Mouse (Mus musculus) hindbrain, postnatal 0 days (tissue): ENCODE results near the gene 4930595D18Rik. TPM values are rescaled to one million over a fixed set of nuclear protein-coding genes. Genes with fewer than 3 reads are reported as not detected.

ENCODE experiments used
- ATAC-seq: fragments of 200-750 bp; cut with Nextera tagmentation; 2 replicates; pipeline ENCODE4 v1.8.0; 2017; ENCODE audit warnings: mild to moderate bottlenecking, moderate TSS enrichment, moderate library complexity
- DNase-seq: peaks from one replicate; pipeline ENCODE4 v3.0.0-alpha.2; 2015; ENCODE audit warnings: low spot score
- H3K27ac ChIP-seq: fragments of 300-500 bp; sonication (generic); 2 replicates; pipeline ENCODE4 v1.5.1; 2014; ENCODE audit warnings: mild to moderate bottlenecking
- H3K27me3 ChIP-seq: fragments of 300-500 bp; sonication (generic); 2 replicates; pipeline ENCODE4 v1.6.1; 2014; ENCODE audit warnings: low read length, mixed read lengths; ENCODE audit not compliant: insufficient read depth
- H3K36me3 ChIP-seq: fragments of 300-500 bp; sonication (generic); 2 replicates; pipeline ENCODE4 v1.6.1; 2014; ENCODE audit warnings: low read length, mixed read lengths; ENCODE audit not compliant: insufficient read depth
- H3K4me1 ChIP-seq: fragments of 300-500 bp; sonication (generic); 2 replicates; pipeline ENCODE4 v1.6.1; 2014; ENCODE audit warnings: antibody characterized with exemption, low read length, mixed read lengths; ENCODE audit not compliant: insufficient read depth
- H3K4me2 ChIP-seq: fragments of 300-500 bp; sonication (generic); 2 replicates; pipeline ENCODE4 v1.6.1; 2014; ENCODE audit warnings: low read depth, mild to moderate bottlenecking, low read length, moderate library complexity, mixed read lengths
- H3K4me3 ChIP-seq: fragments of 300-500 bp; sonication (generic); 2 replicates; pipeline ENCODE4 v1.5.1; 2014; ENCODE audit warnings: low read length
- H3K9ac ChIP-seq: fragments of 300-500 bp; sonication (generic); replicated peaks from 2 replicates; pipeline ENCODE4 v1.6.1; 2014; ENCODE audit warnings: mild to moderate bottlenecking, low read length, moderate library complexity, mixed read lengths
- H3K9me3 ChIP-seq: fragments of 300-500 bp; sonication (generic); 2 replicates; pipeline ENCODE4 v1.6.1; 2016; ENCODE audit warnings: low read length, mixed read lengths
- CTCF ChIP-seq: IDR thresholded peaks from 2 replicates; pipeline ENCODE4 v1.5.1; 2016; ENCODE audit warnings: antibody characterized with exemption, control low read depth, low read depth
- WGBS: fragments of 180-500 bp; shearing (Covaris S2); extraction: QIAGEN DNeasy Blood & Tissue Kit; methylation state at CpG from one replicate; pipeline ENCODE4 v1.1.7; 2014; 5-methylcytosine and 5-hydroxymethylcytosine counted together
- polyA plus RNA-seq: library from polyadenylated mRNA; unstranded; fragments of >200 nt; fragmentation: Nextera tagmentation; extraction: Ambion mirVana; gene quantifications from 2 replicates; pipeline ENCODE4 v1.2.1, GENCODE M21; 2015
- total RNA-seq: library from RNA; depleted of rRNA; stranded (reverse); fragments of >200 nt; gene quantifications from 2 replicates; pipeline ENCODE4 v1.2.3, GENCODE M21; 2014

Gene 4930595D18Rik
- total and polyA plus RNA-seq, 2 experiments from 2014 or later: not detected

GRCm38 (mm10) chr12:111190891-111191290 is 6.6 kb upstream of the 4930595D18Rik start:
- Histone ChIP-seq H3K4me2 (no peak overlapping the region), H3K27ac (no peak overlapping the region), H3K4me1 (peaks cover 8% of the 10 kb centered on the region), H3K9ac (no peak overlapping the region), H3K4me3 (no peak overlapping the region), H3K9me3 (no peaks in the 10 kb centered on the region), H3K36me3 (no peaks in the 10 kb centered on the region), H3K27me3 (no peaks in the 10 kb centered on the region)
- WGBS: 37% methylated on average over 2 of the region's 2 CpGs
- ATAC-seq (no peak), DNase-seq (no peak)
- no peak for TF ChIP-seq CTCF

- no peak overlapping the region for H3K4me3 ChIP-seq
- no peak for ATAC-seq
- H3K9ac ChIP-seq: no peak overlapping the region
- no peak overlapping the region for H3K27ac ChIP-seq
- H3K4me2 ChIP-seq: no peak overlapping the region
- no peak for DNase-seq
- no peak for TF ChIP-seq CTCF
- H3K4me1 ChIP-seq: peaks cover 8% of the 10 kb centered on the region
- H3K9me3 ChIP-seq: no peaks in the 10 kb centered on the region
- WGBS: 66% methylated on average over 5 of the region's 5 CpGs
- no peaks in the 10 kb centered on the region for H3K27me3 ChIP-seq
- H3K36me3 ChIP-seq: no peaks in the 10 kb centered on the region
These were observed 6.1 kb upstream of the 4930595D18Rik start for GRCm38 (mm10) chr12:111190355-111190754.

- DNase-seq: no peak
- WGBS: 97% methylated on average over 4 of the region's 4 CpGs
- ATAC-seq: no peak
- Histone ChIP-seq H3K9ac (no peak overlapping the region), H3K4me2 (no peak overlapping the region), H3K9me3 (no peaks in the 10 kb centered on the region), H3K27ac (no peak overlapping the region), H3K4me1 (peaks cover 3% of the 10 kb centered on the region), H3K4me3 (no peak overlapping the region), H3K36me3 (no peaks in the 10 kb centered on the region), H3K27me3 (no peaks in the 10 kb centered on the region)
- no peak for TF ChIP-seq CTCF
These were observed 4.0 kb upstream of the 4930595D18Rik start for GRCm38 (mm10) chr12:111188295-111188694.

GRCm38 (mm10) chr12:111186986-111187385 is 2.7 kb upstream of the 4930595D18Rik start:
- TF ChIP-seq CTCF: no peak
- no peaks in the 10 kb centered on the region for H3K4me1 ChIP-seq
- H3K27ac ChIP-seq: no peak overlapping the region
- no peaks in the 10 kb centered on the region for H3K36me3 ChIP-seq
- 84% methylated on average over 3 of the region's 3 CpGs for WGBS
- no peak overlapping the region for H3K4me3 ChIP-seq
- no peaks in the 10 kb centered on the region for H3K27me3 ChIP-seq
- no peak overlapping the region for H3K9ac ChIP-seq
- no peak for DNase-seq
- no peak for ATAC-seq
- H3K9me3 ChIP-seq: no peaks in the 10 kb centered on the region
- no peak overlapping the region for H3K4me2 ChIP-seq

GRCm38 (mm10) chr12:111182378-111182777 is 1.9 kb downstream of the 4930595D18Rik start:
- ATAC-seq: no peak
- WGBS: 95% methylated on average over 6 of the region's 6 CpGs

GRCm38 (mm10) chr12:111181848-111182247 is 2.4 kb downstream of the 4930595D18Rik start:
- DNase-seq (no peak), ATAC-seq (no peak)
- no peaks in the 10 kb centered on the region for H3K36me3 ChIP-seq
- 84% methylated on average over 5 of the region's 5 CpGs for WGBS
- TF ChIP-seq CTCF: no peak
- H3K4me2 ChIP-seq: no peak overlapping the region
- no peaks in the 10 kb centered on the region for H3K27me3 ChIP-seq
- H3K4me3 ChIP-seq: no peak overlapping the region
- no peak overlapping the region for H3K9ac ChIP-seq
- peaks cover 4% of the 10 kb centered on the region; the same call in 1 of the 2 replicates for H3K4me1 ChIP-seq
- H3K9me3 ChIP-seq: no peaks in the 10 kb centered on the region
- no peak overlapping the region for H3K27ac ChIP-seq

More at GRCm38 (mm10) chr12:111182378-111182777, 1.9 kb downstream of the 4930595D18Rik start:
- H3K9ac ChIP-seq: no peak overlapping the region
- H3K27ac ChIP-seq: no peak overlapping the region
- no peak for TF ChIP-seq CTCF
- no peaks in the 10 kb centered on the region for H3K9me3 ChIP-seq
- no peak overlapping the region for H3K4me3 ChIP-seq
- H3K4me2 ChIP-seq: no peak overlapping the region
- no peak for DNase-seq
- H3K36me3 ChIP-seq: no peaks in the 10 kb centered on the region
- no peaks in the 10 kb centered on the region for H3K27me3 ChIP-seq
- H3K4me1 ChIP-seq: peaks cover 4% of the 10 kb centered on the region; the same call in 1 of the 2 replicates

DNA sequence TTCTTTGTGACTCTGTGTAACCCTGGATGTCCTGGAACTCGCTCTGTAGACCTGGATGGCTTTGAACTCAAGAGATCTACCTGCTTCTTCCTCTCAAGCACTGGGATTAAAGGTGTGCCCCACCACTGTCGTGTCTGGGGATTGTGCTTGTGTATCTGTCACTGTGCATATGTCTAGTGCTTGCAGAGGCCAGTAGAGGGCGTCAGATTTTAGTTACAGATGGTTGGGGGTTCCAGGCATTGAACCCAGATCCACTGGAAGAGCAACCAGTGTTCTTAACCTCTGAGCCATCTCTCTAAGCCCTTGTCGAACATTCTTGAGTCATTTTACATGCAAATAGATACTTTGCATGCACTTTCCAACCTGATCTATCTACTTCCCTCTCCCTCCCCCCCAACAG is 5.5 kb downstream of the 4930595D18Rik start:
- ATAC-seq: no peak
- 0 out of 2 replicates have a peak, but pooled peaks have one; percentile 5 for TF ChIP-seq CTCF

More for the DNA sequence above, 5.5 kb downstream of the 4930595D18Rik start:
- Histone ChIP-seq H3K4me3 (no peak overlapping the region), H3K27ac (no peak overlapping the region), H3K9me3 (no peaks in the 10 kb centered on the region), H3K36me3 (no peaks in the 10 kb centered on the region), H3K27me3 (no peaks in the 10 kb centered on the region), H3K4me2 (no peak overlapping the region), H3K4me1 (peaks cover 4% of the 10 kb centered on the region; the same call in 1 of the 2 replicates), H3K9ac (no peak overlapping the region)
- WGBS: 73% methylated on average over 4 of the region's 4 CpGs
- DNase-seq: no peak
